Mouse (Mus musculus) kidney, adult 8-10 months (tissue): ENCODE measurements around the gene 6030458C11Rik.
"Not testable (repeated sequence)": the region's sequence is repeated elsewhere in the genome, so short reads cannot be mapped to it uniquely, and the experiment has no call there.

Experiments used
- DNase-seq, 2 experiments: peaks; one replicate each; pipeline ENCODE4 v3.0.0; 2022

Gene 6030458C11Rik

DNA sequence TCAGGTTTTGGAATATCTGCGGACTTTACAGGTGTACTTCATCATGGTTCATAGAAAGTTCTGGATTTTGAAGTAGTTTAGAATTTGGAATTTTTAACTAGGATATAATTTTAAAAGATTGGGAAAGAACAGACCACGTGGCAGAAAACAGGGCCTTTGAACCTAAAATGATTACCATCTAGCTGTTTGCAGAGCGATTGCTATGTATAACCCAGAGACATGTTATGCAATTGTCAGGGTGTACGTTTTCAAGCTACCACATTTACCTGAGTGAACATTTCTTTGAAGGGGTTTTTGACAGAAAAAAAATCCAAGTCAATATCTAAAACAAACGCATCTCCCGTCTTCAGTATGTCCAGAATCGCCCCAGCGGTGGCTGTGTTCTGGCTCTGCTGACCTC, 6.9 kb downstream of the 6030458C11Rik start:
- no peak for DNase-seq

- DNase-seq: no peak
Measured at GRCm38 (mm10) chr15:12812646-12813045, 11.8 kb downstream of the 6030458C11Rik start.

DNA sequence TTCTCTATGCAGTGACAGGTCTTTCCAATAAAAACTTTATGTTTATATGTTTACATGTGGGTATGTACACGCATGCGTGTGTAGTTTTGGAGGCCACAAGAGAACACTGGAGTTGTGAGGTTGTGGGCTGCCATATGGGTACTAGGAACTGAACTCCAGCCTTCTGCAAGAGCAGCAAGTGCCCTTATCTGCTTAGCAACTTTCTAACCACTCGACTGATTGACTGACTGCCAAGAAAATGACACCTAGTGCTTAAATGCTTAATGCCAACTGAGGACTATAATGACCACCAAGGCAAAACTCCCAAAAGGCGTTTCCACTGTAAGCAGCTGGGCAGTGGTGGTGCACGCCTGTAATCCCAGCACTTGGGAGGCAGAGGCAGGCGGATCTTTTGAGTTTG, 15.1 kb downstream of the 6030458C11Rik start:
- no peak for DNase-seq

GRCm38 (mm10) chr15:12807088-12807487, 17.4 kb downstream of the 6030458C11Rik start:
- no peak for DNase-seq

DNA sequence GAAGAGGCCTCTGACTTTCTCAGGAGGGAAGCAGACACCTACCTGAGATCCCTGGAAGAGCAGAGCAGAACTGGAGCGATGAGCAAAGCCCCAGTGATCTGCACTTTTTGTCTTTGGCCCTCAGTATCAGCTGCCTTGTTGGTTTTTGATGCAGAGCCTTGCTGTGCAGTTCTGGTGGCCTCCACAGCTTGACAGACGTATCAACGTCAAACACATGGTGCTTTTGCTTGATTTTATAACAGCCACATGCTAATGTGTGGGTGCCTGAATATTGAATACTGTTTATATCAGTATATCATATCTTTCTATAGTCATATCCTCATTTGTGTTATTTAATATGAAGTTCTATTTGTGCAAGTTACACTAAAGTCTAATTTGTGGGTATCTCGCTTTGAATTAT, 19.4 kb downstream of the 6030458C11Rik start:
- no peak for DNase-seq

DNA sequence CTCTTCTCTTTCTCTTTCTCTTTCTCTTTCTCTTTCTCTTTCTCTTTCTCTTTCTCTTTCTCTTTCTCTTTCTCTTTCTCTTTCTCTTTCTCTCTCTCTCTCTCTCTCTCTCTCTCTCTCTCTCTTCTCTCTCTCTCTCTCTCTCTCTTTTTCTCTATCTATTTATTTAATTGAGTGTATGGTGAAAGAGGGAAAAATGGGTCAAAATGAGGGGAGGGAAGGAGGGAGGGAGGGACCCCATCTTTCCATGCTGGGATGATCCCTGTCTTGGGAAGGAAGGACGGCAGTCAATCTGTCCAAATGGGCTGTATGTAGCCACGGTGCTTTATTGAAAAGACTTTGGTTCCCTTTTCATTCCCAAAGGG, 23.3 kb downstream of the 6030458C11Rik start:
- not testable (repeated sequence) for DNase-seq

DNA sequence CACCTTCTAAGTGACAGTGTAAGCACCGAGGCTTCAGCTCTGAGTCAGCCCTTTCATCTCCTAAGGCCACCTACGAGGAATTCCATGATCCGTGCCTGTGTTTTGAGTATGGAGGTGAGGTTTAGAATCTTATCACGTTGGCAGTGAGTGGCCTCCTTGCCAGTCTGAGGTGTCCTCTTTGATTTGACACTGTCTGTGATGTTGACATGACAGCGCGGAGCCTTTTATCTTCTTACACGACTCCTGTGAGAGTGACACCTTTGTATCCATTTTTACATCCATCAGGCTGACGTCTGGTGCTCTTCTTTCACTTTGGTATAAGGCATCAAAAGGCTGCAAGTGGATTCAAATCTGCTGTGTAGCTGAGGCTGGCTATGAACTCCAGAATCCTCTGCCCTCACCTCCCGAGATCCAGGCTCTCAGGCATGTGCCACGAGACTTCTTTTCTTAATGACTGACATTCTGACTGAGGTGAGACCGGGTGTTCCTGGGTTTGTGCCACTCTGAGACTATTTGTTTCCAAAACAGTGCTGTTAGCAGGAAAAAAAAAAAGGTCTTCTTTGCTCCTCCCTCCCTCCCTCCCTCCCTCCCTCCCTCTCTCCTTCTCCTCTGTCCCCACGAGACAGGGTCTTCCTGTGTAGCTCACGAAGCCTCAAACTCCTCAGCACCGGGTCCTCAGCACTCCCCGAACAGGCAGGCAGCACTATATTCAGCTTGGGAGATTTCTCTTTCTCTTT, 23.9 kb downstream of the 6030458C11Rik start:
- no peak for DNase-seq

- no peak for DNase-seq
Measured at GRCm38 (mm10) chr15:12798043-12798442, 26.4 kb downstream of the 6030458C11Rik start.

- DNase-seq: no peak
Measured at GRCm38 (mm10) chr15:12795909-12796470, 28.5 kb downstream of the 6030458C11Rik start.

GRCm38 (mm10) chr15:12795457-12795894, 29.0 kb downstream of the 6030458C11Rik start:
- DNase-seq: peak; percentile 48 to 58

- DNase-seq: no peak
Measured at GRCm38 (mm10) chr15:12794311-12794710, 30.1 kb downstream of the 6030458C11Rik start.

DNA sequence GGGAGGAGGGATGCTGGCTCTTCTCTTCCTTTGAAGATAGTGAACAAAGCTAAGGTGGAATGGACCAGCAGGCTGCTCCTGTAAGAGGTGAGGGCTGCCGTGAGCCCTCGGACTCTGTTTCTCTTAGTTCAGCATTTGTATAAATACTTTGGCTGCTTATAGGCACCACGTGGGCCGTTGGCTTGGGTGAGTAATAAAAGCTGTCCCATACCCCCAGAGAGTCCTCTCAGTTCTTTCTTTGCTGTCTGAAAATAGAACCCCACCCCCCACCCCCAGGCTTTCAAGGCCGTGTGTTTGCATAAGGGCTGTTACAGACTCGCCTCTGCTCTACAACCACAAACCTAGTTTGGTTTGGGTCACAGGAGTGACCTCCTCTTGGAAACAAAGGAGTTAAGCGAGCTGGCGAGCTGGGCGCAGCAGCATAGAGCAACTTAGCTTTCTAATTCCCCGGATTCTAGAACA, 35.0 kb downstream of the 6030458C11Rik start:
- no peak for DNase-seq

DNA sequence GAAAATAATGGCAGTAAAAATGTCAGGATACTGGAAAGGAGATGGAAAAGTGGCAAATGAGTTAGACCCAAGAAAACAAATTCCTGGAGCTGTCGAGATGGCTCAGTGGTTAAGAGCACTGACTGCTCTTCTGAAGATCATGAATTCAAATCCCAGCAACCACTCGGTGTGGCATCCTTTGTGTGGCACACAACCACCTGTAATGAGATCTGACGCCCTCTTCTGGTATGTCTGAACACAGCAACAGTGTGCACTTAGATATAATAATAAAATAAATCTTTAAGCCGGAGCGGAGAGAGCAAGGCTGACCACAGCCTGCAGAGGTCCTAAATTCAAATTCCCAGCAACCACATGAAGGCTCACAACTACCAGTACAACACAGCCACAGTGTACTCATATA, 35.9 kb downstream of the 6030458C11Rik start:
- DNase-seq: no peak

DNA sequence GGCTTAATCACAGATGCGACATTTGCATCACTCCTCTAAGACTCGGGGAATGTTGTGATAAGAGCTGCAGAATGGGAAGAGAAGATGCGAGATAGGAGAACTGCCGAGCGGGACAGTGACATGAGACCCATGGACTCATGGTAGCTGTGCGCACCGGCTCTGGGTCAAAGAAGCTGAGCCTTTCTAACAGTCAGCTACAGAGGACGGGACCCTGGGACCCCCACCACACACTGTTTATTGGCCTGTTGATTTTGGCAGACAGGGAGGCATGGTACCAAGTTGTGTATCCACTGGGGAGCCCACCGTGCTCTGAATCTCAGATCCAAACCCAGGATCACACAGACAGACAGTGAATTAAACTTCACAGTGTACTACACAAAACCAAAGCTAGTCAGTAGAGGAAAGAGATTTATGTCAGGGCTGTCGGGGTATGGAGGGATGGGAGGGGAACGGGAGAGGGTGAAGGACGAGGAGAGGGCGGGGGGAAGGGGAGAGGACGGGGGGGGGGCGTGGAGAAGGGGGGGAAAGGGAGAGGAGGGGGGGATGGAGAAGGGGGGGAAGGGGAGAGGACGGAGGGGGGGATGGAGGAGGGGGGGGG, 42.6 kb downstream of the 6030458C11Rik start:
- DNase-seq: no peak

GRCm38 (mm10) chr15:12781296-12781695, 43.2 kb downstream of the 6030458C11Rik start:
- no peak for DNase-seq

DNA sequence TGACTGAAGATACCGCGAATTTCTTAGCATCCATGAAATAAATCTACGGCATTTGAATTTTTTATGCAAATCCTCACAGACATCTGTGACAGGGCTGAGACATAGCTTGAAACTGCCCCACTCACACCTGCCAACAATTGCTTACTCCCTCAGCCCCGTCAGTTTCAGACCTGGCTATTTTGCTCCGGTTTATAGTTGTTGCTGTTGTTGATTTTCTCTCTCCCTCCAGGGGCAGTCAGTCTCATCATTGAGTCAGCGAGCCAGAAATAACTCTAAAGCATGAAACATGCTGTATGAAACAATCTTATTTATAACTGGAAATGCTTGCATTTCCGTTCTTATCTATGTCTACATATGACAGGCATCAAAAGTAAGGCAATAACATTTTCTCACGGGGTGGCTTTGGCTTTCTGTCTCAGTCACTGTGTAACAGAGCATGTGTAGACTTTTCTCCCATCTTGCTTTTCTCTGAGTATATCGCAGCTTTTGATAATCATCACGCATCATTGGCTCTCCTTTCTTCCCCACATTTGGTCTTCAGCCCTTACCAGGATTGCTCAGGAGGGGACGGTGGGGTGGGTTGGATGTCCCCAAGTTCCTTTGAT, 50.2 kb downstream of the 6030458C11Rik start:
- no peak for DNase-seq

DNA sequence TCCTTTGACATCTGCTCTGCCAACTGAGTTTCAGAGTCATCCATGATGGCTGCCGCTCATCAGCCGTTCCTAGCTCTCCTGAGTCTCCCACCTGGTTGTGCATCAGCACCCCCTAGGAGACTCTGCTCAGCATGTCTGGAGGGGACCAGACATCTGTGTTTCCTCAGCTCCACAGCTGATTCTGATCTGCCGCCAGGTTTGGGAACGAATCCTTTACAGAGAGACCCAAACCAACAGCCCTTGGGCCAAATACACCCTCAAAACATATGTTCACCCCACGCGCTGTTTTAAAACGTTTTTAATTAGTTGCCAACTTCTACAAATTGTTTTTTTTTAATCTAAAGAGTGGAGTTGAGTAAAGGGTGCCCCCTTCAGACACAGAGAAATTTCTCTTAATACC, 53.5 kb downstream of the 6030458C11Rik start:
- DNase-seq: no peak

GRCm38 (mm10) chr15:12766848-12767247, 57.6 kb downstream of the 6030458C11Rik start:
- no peak for DNase-seq

DNA sequence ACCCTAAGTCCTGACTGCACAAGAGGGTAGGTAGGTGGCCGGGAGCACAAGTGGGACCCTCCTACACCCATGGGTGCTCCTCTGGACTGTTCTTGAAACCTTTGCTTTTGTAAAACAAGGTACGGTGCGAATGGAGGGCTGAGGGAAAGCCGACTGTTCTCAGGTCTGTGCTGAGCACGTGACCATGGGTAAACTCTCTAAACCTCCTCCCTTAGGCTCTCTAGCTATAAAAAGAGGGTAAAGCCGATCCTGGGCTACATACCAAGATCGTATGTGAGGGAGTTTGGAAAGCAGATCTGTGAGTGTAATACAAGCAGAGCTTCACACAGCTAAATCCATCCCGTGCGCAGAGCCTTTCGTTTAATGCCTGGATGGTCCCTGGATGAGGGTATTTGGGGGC, 61.3 kb downstream of the 6030458C11Rik start:
- no peak for DNase-seq

DNA sequence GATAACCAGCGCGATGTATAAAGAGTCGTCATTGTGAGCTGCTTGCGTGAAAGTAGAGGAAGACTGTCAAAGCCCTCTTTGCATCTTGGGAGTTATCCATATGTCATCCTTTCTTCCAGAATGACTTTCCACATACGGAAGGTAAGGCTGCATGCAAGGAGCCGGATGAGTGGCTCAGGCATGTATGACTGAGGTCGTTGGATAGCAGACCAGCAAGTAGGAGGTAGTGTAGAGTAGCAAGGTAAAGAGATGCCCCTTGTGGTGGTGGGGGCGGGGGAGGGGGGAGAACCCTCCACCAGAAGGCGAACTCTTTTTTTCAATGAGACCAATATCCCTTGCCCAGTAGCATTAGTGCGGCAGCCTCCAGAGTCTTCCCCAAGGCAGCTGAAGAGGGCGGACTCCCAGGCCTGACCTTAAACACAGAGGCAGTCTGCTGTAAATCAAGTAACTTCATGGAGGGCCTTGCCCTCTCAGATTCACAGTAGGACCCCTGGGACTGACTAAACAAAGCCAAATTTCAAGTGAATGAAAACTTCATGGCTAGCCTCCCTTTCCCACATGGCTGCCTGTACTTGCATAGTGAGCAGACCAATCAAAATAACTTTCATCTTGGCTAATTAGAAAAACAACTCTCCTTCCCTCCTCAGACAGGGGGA, 62.1 kb downstream of the 6030458C11Rik start:
- no peak for DNase-seq

DNA sequence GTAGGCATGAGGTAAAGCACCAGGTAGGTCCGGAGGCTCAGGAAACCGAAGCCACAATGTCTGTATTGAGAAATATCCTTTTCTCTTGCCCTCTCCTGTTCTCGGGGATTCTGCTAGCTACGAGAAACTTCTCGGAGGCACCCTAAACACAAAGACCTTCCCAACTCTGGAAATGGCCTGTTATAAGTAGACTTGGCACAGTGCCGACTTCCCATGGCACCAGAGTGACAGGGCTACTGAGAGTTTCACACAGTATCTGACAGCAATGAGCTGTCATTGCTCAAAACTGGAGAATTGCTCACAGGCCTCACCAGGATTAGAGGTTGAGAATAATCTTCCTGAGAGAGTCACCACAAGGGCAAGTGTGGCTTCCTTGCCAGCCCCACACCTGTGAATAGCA, 63.7 kb downstream of the 6030458C11Rik start:
- DNase-seq: no peak

- DNase-seq: no peak
Measured at GRCm38 (mm10) chr15:12758461-12758860, 66.0 kb downstream of the 6030458C11Rik start.
